Mouse (Mus musculus) megakaryocyte progenitor cell, adult 5-6 weeks (primary cell): ENCODE data around the gene Gm826. TPM values are rescaled to one million over a fixed set of nuclear protein-coding genes. Genes with fewer than 3 reads are reported as not detected.

Experiments used
- ATAC-seq: replicated peaks from 2 replicates; pipeline ENCODE4 v1.8.0; 2016; ENCODE audit warnings: mild to moderate bottlenecking, moderate TSS enrichment, inconsistent platforms; ENCODE audit not compliant: poor library complexity
- total RNA-seq, 2 experiments: library from RNA; stranded (forward) in 1 of 2; stranded (reverse) in 1 of 2; fragments of 157-497, 149-512 nt in 1 of 2; fragments of 200-1000 nt in 1 of 2; gene quantifications; 2 replicates each; pipeline versions ENCODE4 v1.2.3 to v1.2.4; 2015 to 2017

Gm826 gene
- total RNA-seq, 2 experiments from 2014 or later, result not detected

DNA sequence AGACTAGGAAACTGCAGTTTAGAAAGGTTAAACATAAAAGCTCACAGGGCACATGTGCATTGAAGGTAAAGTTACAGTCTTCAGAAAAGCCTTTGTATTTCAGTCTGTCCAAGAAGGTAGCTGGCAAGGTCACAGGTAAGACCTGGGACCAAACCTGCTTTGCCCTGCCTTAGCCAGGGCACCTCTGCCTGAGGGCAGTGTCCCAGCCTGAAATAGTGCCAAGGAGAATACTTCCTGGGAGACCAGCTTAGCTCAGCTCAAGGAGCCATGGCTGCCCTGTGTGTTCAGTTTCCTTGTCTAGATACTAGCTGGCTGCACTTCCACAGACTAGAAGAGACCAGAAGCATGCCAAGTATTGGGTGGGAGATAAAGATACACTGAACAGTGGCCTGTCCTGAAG is 35.4 kb downstream of the Gm826 start:
- no peak for ATAC-seq

DNA sequence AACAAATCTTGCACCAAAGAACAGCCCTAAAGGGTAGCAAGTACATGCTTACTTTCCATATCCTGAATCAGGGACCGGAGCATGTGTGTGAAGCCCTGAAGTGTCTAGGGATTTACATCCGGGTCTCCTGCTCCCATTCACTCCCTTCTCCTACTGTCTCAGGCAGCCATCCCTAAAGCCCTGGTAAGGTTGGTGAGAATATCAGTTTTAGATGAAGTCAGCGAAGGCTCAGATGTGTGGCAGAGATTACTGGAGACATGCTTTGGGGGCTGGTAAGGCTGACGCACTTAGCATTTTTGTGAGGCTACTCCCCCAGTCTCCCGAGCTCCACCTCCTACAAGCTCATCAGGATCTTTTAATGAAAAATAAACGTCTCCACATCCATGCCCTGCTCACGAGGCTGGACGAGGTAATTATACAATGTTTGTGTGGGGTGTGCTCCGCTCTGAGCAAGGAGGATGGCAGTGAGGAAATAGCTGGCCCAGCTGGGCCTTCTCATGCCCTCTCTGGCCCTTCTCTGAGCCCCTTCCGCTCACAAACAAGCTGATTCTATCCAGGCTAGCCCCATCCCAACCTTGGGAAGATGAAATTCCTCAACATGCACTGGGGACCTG is 45.3 kb downstream of the Gm826 start:
- ATAC-seq, result no peak

DNA sequence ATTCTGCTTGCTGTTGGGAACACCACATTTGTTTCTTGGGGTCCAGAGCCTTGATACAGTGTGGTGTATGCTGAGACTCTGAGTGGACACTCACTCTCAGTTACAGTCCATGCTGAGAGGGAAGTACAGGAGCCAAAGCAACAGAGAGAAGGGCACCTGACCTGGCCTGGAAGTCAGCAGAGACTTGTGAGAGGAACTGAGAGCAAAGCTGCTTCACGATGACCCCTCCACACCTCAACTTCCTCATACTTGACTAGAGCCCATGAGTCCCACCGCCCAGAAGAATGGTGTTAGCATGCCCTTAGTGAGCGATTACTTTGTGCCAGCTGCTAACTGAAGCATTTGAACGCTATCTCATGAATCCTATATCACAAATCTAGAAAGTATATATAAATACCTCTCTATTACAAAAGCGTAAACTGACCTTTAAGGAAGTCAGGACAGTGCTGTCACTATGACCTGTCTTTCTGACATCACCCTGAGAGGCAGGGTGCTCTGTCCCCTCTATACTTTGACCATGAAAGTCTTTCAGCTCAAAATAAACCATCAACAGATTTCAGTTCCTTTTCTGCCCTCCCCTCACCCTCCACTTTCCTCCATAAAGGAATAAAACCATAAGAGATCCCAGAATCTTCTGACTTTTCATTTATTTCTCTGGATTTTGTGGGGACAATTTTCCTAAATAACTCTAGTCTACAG is 57.9 kb downstream of the Gm826 start:
- ATAC-seq, result peak; percentile 97

DNA sequence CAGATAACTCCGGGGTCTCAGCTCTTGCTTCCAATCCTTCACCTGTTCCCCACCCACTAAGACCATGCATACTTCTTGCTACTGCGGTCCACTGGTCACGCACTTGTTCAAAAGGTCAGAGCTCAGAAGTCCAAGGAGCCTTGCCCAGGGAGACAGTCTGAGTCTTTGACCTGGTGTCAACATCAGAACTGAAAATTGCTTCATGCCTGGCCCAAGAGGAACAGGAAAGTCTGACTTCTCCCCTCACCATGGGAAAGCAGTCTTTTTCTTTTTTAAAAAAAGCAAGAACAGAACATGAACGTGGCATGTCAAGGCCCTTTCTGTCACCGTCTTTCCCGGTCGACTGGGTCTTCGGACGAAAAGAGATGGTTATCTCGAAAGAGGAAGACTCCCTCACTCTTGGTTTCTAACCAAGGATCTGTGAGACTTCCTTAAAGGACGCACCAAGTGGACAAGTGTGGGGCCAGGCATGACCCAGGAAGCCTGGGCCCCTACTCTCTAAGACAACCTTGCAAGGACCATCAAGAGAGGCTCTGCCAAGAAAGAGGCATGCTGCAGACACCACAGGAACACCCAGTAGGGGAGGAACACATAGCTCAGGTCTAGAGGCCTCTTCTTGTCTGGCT is 66.0 kb downstream of the Gm826 start:
- ATAC-seq, result peak; percentile 67

DNA sequence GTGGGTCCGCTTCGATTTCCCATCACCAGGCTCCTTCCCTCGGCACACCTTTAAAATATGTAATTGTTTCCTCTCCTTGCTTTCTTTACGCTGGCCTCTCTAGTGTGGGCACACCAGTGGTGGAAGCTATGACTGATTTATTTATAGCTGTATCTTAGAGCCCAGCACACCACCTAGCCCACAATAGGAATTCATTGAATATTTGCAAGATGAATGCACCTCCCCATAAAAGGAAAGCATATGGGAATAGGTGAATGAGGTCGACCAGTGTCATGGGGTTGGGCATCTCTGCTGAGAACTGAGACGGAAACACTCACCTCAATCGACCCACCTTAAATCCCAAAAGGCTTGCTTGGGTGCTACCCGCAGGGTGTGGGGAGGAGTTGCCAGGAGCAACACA is 70.1 kb downstream of the Gm826 start:
- ATAC-seq, result no peak

DNA sequence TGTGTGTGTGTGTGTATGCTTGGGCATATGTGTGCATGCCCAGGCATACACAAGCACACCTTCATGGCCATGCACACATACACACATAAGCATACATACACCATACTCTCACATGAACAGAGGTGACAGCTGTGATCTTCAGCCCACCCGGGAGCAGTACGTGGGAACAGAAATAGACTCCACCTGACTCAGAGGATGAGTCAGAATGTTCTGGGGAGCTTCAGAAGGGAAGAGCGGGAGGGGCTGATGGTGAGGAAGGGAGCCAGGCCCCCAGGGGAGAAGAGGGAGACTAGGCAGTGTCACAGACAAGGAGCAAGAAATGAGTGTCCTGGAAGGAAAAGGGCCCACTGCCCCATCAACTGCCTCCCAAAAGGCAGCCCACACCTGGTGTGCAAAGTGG is 72.4 kb downstream of the Gm826 start:
- no peak for ATAC-seq

Other genes starting within 250 kb of the Gm826 start
- 0.39 and 0.83 TPM in 2 replicates for gene Mafb, start 32.9 kb upstream of the Gm826 start, total RNA-seq (2015)
- 0.08 and 0.14 TPM in 2 replicates for gene Mafb, start 32.9 kb upstream of the Gm826 start, total RNA-seq (2017)